Comparison of ENCODE assay signal across 12 mouse cellular contexts in the genomic region with DNA sequence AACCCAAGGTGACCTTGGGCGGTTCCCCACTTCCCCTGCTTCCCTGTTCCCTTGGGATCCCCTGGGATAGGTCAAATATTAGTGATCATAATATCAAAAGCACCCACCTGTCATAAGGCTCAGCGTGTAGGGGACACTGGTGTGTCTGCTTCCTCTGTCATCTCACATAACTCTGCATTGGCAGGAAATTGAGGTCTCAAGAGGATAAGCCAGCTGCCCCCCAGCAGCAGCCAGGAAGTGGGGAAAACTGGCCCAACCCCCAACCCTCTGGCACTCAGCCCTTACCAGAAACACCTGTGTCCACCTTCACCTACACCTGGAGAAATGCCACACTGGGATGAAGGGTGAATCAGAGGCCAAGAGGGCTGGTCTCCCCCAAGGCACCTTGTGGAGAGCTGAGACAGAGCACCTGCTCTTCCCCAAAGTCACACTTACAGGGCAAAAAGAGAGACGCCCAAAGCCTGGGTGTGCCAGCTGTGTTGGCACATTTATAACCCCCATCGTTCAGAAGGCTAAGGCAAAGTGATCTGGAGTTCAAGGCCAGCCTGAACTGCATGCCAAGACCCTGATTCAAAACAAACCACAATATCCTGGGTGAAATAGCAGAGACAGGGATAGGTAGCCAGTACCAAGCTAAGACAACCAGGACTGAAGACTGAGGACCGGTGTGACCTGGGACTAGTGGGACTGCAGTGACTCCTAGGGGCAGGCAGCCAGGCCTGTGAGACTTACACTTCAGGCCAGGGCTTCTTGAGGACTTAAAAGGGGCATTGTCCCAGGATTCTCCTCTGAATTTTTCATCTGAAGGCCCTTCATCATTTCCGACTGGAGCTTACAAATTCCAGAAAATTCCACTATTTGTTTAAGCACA. TPM values are rescaled to one million over a fixed set of nuclear protein-coding genes. Genes with fewer than 3 reads are reported as not detected.
DNase-seq lines count a peak whose midpoint lies in the region; ATAC-seq lines count a peak whose summit lies in the region.
"Had no signal": no experiment of that assay in that cellular context is flagged by ENCODE, and none has a peak within 500 bp of the region (broad histone marks: within the 10 kb centered on the region; RNA-seq: fewer than 3 reads in every experiment).

No protein-coding gene starts in this region.

- no peak overlapping the region for H3K4me3 ChIP-seq in midbrain, embryonic 16.5 days (ENCODE audit: low read depth, low read length)
- H3K4me3 ChIP-seq: forebrain, embryonic 12.5 days; heart, embryonic 12.5 days; stomach, embryonic 15.5 days had no signal

- no peak overlapping the region for H3K9ac ChIP-seq in midbrain, embryonic 16.5 days (ENCODE audit: low read depth, low read length)
- H3K9ac ChIP-seq: forebrain, embryonic 12.5 days; heart, embryonic 12.5 days; stomach, embryonic 15.5 days had no signal

- ATAC-seq in common myeloid progenitor, adult 5-6 weeks (replicated peaks; ENCODE audit: low read depth, poor library complexity, severe bottlenecking), result peak; percentile 47
- ATAC-seq in midbrain, embryonic 16.5 days, result no peak

- no peaks in the 10 kb centered on the region for H3K36me3 ChIP-seq in midbrain, embryonic 16.5 days (ENCODE audit: control insufficient read depth, insufficient read depth, low read length)
- H3K36me3 ChIP-seq: forebrain, embryonic 12.5 days; heart, embryonic 12.5 days; stomach, embryonic 15.5 days had no signal

- peaks cover 6% of the 10 kb centered on the region for H3K4me1 ChIP-seq in midbrain, embryonic 16.5 days (ENCODE audit: control insufficient read depth, insufficient read depth, low read length)

- 54% methylated on average over 6 of the region's 6 CpGs for WGBS in midbrain, embryonic 16.5 days

- peaks cover 14% of the 10 kb centered on the region for H3K27me3 ChIP-seq in midbrain, embryonic 16.5 days (ENCODE audit: control insufficient read depth, insufficient read depth, low read depth, low read length)

- no peak overlapping the region for H3K27ac ChIP-seq in midbrain, embryonic 16.5 days (ENCODE audit: low read length)
- H3K27ac ChIP-seq: forebrain, embryonic 12.5 days; stomach, embryonic 15.5 days had no signal

- peak; percentile 51 for DNase-seq in kidney, postnatal 10 days
- DNase-seq in kidney, adult 11 months, result no peak
- DNase-seq in CD4-positive, CD25-positive, alpha-beta regulatory T cell, adult 2 months (ENCODE audit: low read depth, low spot score), result peak; percentile 33
- DNase-seq in spleen, postnatal 10 days (ENCODE audit: low spot score in 2 of 2), result peak; percentile 17 to 41
- DNase-seq in layer of hippocampus, postnatal 10 days (ENCODE audit: low spot score in 2 of 2), result no peak
- no peak for DNase-seq in adrenal gland, postnatal 4 days (ENCODE audit: low spot score in 2 of 2)
- DNase-seq: cerebellum, adult 18-20 months had no signal

- no peaks in the 10 kb centered on the region for H3K9me3 ChIP-seq in midbrain, embryonic 16.5 days (replicated peaks; ENCODE audit: control insufficient read depth, low read length, poor library complexity, severe bottlenecking)
- H3K9me3 ChIP-seq: forebrain, embryonic 12.5 days; heart, embryonic 12.5 days; stomach, embryonic 15.5 days had no signal

- no peak overlapping the region for H3K4me2 ChIP-seq in midbrain, embryonic 16.5 days (ENCODE audit: low read length)
- H3K4me2 ChIP-seq: forebrain, embryonic 12.5 days; heart, embryonic 12.5 days; stomach, embryonic 15.5 days had no signal

RNA-seq across cellular contexts. Expression of a gene that starts 1.2 kb away (rescaled TPM):
- total RNA-seq in common myeloid progenitor, adult 5-6 weeks (2017), result 1.7 and 2.2 TPM in 2 replicates
- total RNA-seq in layer of hippocampus, postnatal 10 days (2021), result 1 to 10 TPM; 3.6 to 3.9 TPM
- polyA plus RNA-seq in midbrain, embryonic 16.5 days (2015; fragmentation: Nextera tagmentation; extraction: Ambion mirVana), result 9.0 and 10.8 TPM in 2 replicates
- total RNA-seq in adrenal gland, postnatal 4 days (2021), result 1 to 10 TPM in 1 of 2 experiments, under 1 TPM in 1; 0.96 to 2.2 TPM

RNA-seq across cellular contexts. Expression of a gene that starts 57.7 kb away (rescaled TPM):
- total RNA-seq in common myeloid progenitor, adult 5-6 weeks (2017), result 938 and 1,055 TPM in 2 replicates
- 100 to 1,000 TPM; 192 to 208 TPM for total RNA-seq in layer of hippocampus, postnatal 10 days (2021)
- 195 and 213 TPM in 2 replicates for polyA plus RNA-seq in midbrain, embryonic 16.5 days (2015; fragmentation: Nextera tagmentation; extraction: Ambion mirVana)
- total RNA-seq in adrenal gland, postnatal 4 days (2021), result 100 to 1,000 TPM; 335 to 347 TPM

Comparison
In these comparisons a context has a peak if more than half of its experiments do, and no peak if none do; other contexts are left out.
1. DNase-seq: peak in kidney, postnatal 10 days (single experiment), CD4-positive, CD25-positive, alpha-beta regulatory T cell, adult 2 months (single experiment) and spleen, postnatal 10 days (2 of 2); none in kidney, adult 11 months (single experiment), layer of hippocampus, postnatal 10 days (0 of 2) and adrenal gland, postnatal 4 days (0 of 2).